Mouse (Mus musculus) macrophage (primary cell): Measurements from ENCODE around the gene Cask. TPM values are rescaled to one million over a fixed set of nuclear protein-coding genes. Genes with fewer than 3 reads are reported as not detected.
A peak's percentile ranks its signal among the peaks of the same experiment; 100 is the strongest.

Experiments used
- H3K27ac ChIP-seq: fragments of 350-480 bp; formaldehyde crosslinking; 2 replicates; pipeline ENCODE4 v1.9.0; 2021
- H3K36me3 ChIP-seq: fragments of 350-480 bp; formaldehyde crosslinking; 2 replicates; pipeline ENCODE4 v1.9.0; 2021; ENCODE audit errors: inconsistent target
- H3K4me3 ChIP-seq: fragments of 350-480 bp; formaldehyde crosslinking; 2 replicates; pipeline ENCODE4 v1.9.0; 2021; ENCODE audit errors: inconsistent target
- H3K79me2 ChIP-seq: fragments of 350-480 bp; formaldehyde crosslinking; 2 replicates; pipeline ENCODE4 v1.9.0; 2021; ENCODE audit errors: inconsistent target
- WGBS: methylation state at CpG from one replicate; pipeline ENCODE4 v1.1.7; 2026; ENCODE audit warnings: inconsistent platforms; ENCODE audit not compliant: missing documents; 5-methylcytosine and 5-hydroxymethylcytosine counted together
- polyA plus RNA-seq: library from polyadenylated mRNA; stranded (reverse); fragments of 250-400 nt; gene quantifications from 3 replicates; pipeline ENCODE4 v1.2.4, GENCODE M21; 2018; ENCODE audit warnings: inconsistent platforms

Cask gene
- polyA plus RNA-seq, 1 experiment from 2014 or later = 12.0 TPM

DNA sequence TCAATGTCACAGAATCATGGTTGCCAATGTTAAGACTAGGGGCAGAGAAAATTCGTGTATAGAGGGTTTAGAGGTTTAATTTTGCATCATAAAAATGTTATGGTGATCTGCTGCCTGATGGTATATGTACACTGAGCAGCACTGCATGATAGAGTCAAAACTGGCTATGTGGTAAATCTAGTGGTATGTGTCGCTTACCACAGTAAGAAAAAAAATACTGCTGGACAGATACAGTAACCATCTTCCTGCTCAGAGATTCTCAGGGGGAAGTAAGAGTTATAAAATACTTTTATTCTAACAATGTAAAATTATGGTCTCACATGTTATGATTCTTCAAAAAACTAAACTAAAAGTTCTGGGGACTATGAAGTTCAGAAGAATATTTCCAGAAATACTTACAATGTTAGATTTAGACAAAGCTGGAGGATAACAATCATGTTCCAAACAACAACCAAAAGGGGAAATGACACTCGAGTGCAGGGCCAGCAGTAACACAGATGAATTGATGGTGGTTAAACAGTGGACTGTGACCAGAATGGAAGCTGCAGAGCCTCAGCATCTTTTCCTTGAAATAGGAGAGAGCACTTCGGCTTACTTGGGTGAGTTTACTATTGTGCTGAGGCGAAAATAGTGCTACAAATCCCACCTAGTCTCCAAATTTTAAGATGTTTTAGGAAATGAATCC lies 219.4 kb downstream of the Cask start, which contains the start of gene Gpr34:
Gene Gpr34 (plus strand): TSS at position 491 of the 685 bp plus-strand sequence.
- 0 out of 2 replicates have a peak within 1 kb of the TSS, but pooled peaks have one; percentile 0 for H3K4me3 ChIP-seq
- H3K79me2 ChIP-seq = no peaks in the 10 kb centered on the region; the same call in 1 of the 2 replicates
- 23% methylated on average over 5 of the region's 5 CpGs for WGBS
- H3K36me3 ChIP-seq = no peaks in the 10 kb centered on the region
- H3K27ac ChIP-seq = peak within 1 kb of the TSS; percentile 73

- no peaks in the 10 kb centered on the region for H3K79me2 ChIP-seq
- WGBS = 85% methylated on average over 5 of the region's 5 CpGs
- no peaks in the 10 kb centered on the region for H3K36me3 ChIP-seq
- no peak overlapping the region for H3K27ac ChIP-seq
- H3K4me3 ChIP-seq = no peak overlapping the region
These were observed 228.5 kb downstream of the Cask start for GRCm38 (mm10) chrX:13622654-13623053.

DNA sequence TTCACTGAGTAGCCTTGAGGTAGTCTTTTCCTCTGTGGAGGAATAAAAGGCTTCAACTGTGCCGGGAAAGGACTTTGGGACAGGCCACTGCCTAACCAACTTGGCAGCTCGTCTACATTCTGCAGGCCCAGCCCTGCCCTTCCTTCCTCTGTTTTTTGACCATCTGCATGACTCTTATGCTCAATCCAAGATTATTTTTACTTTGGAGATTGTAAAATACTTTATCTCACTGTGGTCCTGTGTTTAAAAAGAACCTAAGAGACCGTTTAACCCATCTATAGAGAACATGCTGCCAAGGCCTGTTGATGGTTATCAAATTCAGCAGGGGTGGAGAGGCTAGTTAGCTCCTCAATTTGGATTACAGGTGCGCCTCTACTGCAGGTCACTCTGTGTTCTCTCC lies 229.7 kb downstream of the Cask start:
- Histone ChIP-seq H3K36me3 (no peaks in the 10 kb centered on the region), H3K79me2 (no peaks in the 10 kb centered on the region), H3K27ac (no peak overlapping the region), H3K4me3 (no peak overlapping the region)
- 61% methylated on average over 4 of the region's 4 CpGs for WGBS

- no peaks in the 10 kb centered on the region for H3K79me2 ChIP-seq
- peak overlapping the region; percentile 55 for H3K27ac ChIP-seq
- no peak overlapping the region for H3K4me3 ChIP-seq
- no peaks in the 10 kb centered on the region for H3K36me3 ChIP-seq
- 67% methylated on average over 4 of the region's 4 CpGs for WGBS
These were observed 232.7 kb downstream of the Cask start for GRCm38 (mm10) chrX:13618476-13618875.

DNA sequence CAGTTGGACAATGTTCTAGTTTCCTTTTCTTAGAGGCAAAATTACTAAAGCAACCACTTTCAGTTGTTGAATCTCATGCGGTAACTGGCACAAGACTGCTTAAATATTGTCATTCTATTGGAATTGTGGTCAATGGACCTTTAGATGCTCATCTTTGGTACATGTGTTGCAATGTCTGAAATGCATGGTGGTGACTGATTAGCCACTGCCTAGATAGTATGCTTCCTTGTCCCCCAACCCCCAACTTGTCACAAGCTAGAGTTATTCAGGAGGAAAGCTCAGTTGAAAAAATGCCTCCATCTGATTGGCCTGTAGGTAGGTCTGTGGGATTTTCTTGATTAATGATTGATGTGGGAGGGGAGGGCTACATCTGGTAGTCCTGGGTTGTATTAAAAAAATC lies 233.9 kb downstream of the Cask start:
- H3K36me3 ChIP-seq = no peaks in the 10 kb centered on the region
- 83% methylated on average over 1 of the region's 1 CpGs for WGBS
- peak overlapping the region; percentile 55 for H3K27ac ChIP-seq
- no peaks in the 10 kb centered on the region for H3K79me2 ChIP-seq
- H3K4me3 ChIP-seq = no peak overlapping the region

- WGBS = 11% methylated on average over 1 of the region's 1 CpGs
These were observed 234.4 kb downstream of the Cask start for GRCm38 (mm10) chrX:13616726-13617125.

GRCm38 (mm10) chrX:13612115-13612514 lies 239.1 kb downstream of the Cask start:
- H3K4me3 ChIP-seq = no peak overlapping the region
- WGBS = 67% methylated on average over 2 of the region's 2 CpGs
- no peaks in the 10 kb centered on the region for H3K79me2 ChIP-seq
- H3K36me3 ChIP-seq = no peaks in the 10 kb centered on the region
- H3K27ac ChIP-seq = no peak overlapping the region

More at GRCm38 (mm10) chrX:13616726-13617125, 234.4 kb downstream of the Cask start:
- Histone ChIP-seq H3K79me2 (no peaks in the 10 kb centered on the region), H3K27ac (peak overlapping the region; percentile 55), H3K36me3 (no peaks in the 10 kb centered on the region), H3K4me3 (no peak overlapping the region)

DNA sequence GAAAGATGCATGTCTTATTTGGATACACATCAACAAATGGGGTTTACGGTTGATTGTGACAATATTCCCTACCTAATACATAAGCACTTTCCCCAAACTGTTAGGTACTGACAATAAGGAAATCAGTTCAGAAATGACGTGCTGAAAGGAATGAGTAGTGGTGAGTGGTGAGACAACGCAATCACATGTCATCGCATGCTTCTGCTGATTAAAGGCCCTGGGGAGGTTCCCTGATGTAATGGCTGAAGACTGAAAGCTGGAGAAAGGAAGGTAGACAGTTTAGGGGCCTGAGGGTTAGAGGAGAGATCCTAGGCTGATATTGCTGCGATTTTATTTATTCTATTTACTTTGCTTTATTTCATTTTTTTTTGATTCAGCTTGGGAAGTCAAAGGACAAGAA lies 240.1 kb downstream of the Cask start:
- WGBS = 86% methylated on average over 5 of the region's 5 CpGs
- no peaks in the 10 kb centered on the region for H3K79me2 ChIP-seq
- H3K36me3 ChIP-seq = no peaks in the 10 kb centered on the region
- no peak overlapping the region for H3K27ac ChIP-seq
- H3K4me3 ChIP-seq = no peak overlapping the region

DNA sequence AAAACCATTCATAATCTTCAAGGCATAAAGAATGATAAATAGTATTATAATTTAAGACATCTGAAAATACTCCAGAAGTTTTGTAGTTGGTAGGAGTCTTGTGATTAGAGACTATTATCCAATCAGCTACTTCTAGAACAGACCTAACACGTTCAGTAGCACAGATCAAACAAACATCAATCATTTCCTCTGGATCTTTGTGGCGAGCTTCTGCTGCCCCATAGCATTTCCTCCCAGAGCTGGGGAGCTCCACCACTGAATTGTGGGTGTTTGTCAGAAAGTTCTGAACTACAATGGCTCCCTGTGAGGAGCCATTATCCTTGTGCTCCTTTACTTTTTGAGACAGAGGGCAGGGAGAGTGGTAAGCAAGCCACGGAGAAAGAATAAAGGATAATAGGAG lies 243.4 kb downstream of the Cask start:
- WGBS = 67% methylated on average over 3 of the region's 3 CpGs
- H3K27ac ChIP-seq = peak overlapping the region; percentile 62
- no peak overlapping the region for H3K4me3 ChIP-seq
- H3K36me3 ChIP-seq = no peaks in the 10 kb centered on the region
- no peaks in the 10 kb centered on the region for H3K79me2 ChIP-seq

GRCm38 (mm10) chrX:13606741-13607140 lies 244.4 kb downstream of the Cask start:
- Histone ChIP-seq H3K36me3 (no peaks in the 10 kb centered on the region), H3K4me3 (no peak overlapping the region), H3K79me2 (no peaks in the 10 kb centered on the region), H3K27ac (peak overlapping the region; percentile 62)
- 23% methylated on average over 3 of the region's 3 CpGs for WGBS

DNA sequence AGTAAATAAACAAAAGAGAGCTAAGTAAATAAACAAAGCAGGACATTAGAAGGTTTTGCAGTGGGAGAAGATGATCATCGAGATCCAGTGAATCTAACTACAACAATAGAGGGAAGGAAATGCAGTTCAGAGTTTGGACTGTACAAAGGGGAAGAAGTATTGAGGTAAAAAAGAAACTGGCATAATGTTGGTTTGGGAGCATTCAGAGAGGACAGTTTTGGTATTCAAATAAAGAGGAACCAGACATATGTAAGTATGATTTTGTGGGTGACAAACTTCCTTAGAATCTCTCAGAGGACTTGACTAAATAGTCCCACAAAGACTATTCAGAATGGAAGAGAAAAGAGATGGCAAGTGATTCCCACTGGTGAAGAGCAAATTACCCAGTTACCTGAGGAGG lies 251.2 kb downstream of the Cask start:
- 33% methylated on average over 1 of the region's 1 CpGs for WGBS
- Histone ChIP-seq H3K79me2 (no peaks in the 10 kb centered on the region), H3K27ac (peak overlapping the region; percentile 73)

GRCm38 (mm10) chrX:13599373-13599772 lies 251.8 kb downstream of the Cask start:
- Histone ChIP-seq H3K4me3 (no peak overlapping the region), H3K36me3 (no peaks in the 10 kb centered on the region), H3K79me2 (no peaks in the 10 kb centered on the region), H3K27ac (peak overlapping the region; percentile 73)
- WGBS = 31% methylated on average over 2 of the region's 2 CpGs

More for the DNA sequence above, 251.2 kb downstream of the Cask start:
- H3K4me3 ChIP-seq = no peak overlapping the region
- H3K36me3 ChIP-seq = no peaks in the 10 kb centered on the region

- Histone ChIP-seq H3K79me2 (no peaks in the 10 kb centered on the region), H3K36me3 (no peaks in the 10 kb centered on the region), H3K27ac (peak overlapping the region; percentile 53), H3K4me3 (no peak overlapping the region)
- 26% methylated on average over 3 of the region's 3 CpGs for WGBS
These were observed 273.5 kb downstream of the Cask start for GRCm38 (mm10) chrX:13577647-13578046.

GRCm38 (mm10) chrX:13576606-13577005 lies 274.6 kb downstream of the Cask start:
- H3K36me3 ChIP-seq = no peaks in the 10 kb centered on the region
- 30% methylated on average over 2 of the region's 2 CpGs for WGBS
- H3K4me3 ChIP-seq = no peak overlapping the region
- H3K27ac ChIP-seq = peak overlapping the region; percentile 53
- H3K79me2 ChIP-seq = no peaks in the 10 kb centered on the region

DNA sequence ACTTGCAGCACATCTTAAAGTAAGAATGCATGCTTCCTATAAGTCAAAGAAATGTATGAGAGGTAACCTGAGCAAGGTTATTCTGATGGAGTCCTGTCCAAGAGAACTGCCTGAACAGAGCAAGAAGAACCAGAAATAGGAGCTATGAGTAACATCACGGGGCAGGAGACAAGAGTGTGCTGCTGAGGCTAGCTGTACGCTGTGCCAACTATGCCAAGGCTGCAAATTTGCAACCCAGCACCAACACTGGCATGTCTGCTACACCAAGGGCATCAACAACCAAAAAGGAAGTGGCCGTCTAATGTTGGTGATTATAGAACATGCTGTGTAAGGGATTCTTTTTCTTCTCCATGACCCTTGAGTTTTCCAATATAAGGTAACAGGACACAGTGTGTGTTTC lies 276.3 kb downstream of the Cask start:
- H3K27ac ChIP-seq = peak overlapping the region; percentile 90
- 44% methylated on average over 3 of the region's 3 CpGs for WGBS
- H3K4me3 ChIP-seq = no peak overlapping the region
- H3K36me3 ChIP-seq = no peaks in the 10 kb centered on the region
- no peaks in the 10 kb centered on the region for H3K79me2 ChIP-seq

- Histone ChIP-seq H3K27ac (peak overlapping the region; percentile 90), H3K79me2 (no peaks in the 10 kb centered on the region)
- WGBS = 61% methylated on average over 2 of the region's 2 CpGs
These were observed 276.9 kb downstream of the Cask start for GRCm38 (mm10) chrX:13574298-13574697.

More at GRCm38 (mm10) chrX:13574298-13574697, 276.9 kb downstream of the Cask start:
- Histone ChIP-seq H3K4me3 (no peak overlapping the region), H3K36me3 (no peaks in the 10 kb centered on the region)
